Mouse (Mus musculus): Measurements from ENCODE around the gene Krtap26-1.

Gene Krtap26-1

DNA sequence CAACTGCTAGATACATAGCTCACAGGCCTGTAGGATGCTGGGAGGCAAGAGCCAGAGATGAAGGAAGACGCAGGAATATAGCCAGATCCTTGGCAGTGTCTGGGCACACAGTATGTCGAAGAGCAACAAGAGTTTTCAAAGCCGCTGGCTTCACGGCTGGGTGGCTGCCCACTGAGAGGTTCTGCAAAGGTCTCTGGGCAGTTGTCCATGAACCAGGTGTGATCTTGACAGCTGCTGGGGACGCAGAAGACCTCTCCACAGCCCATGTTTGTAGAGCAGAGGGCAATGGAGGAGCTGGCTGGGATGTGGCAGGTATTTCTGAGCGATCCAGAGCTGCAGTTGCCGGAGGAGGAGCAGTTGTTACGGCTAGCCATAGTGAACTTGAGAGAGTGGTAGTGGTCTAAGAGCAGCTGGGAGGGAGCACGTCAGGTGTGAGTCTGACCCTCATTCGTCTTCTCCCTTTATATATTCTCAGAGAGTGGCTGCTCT is at the start of gene Krtap26-1:
Gene Krtap26-1 (minus strand): TSS at position 439 of the 489 bp plus-strand sequence.
- in situ Hi-C loops (cut with MboI, MseI) = no loop called here

DNA sequence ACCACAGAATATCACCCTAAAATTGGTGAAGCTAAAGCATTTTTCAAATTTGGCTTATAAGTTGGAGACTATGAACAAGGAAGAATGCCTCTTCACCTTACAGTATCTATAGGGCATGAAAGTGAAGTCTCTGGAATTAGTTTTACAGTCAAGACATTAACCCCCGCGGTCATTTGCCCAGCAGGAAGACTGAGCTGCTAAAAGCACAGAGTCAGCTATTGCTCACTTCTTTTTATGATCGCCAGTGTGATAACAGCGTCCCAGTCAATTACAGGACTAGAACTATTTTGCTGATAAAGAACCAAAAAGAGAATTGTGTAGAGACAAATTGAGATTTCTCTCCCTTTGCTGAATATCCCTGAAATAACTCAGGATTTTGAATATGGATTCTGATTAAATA is 48.7 kb upstream of the Krtap26-1 start:
- in situ Hi-C loops (cut with MboI, MseI) = no loop called here

DNA sequence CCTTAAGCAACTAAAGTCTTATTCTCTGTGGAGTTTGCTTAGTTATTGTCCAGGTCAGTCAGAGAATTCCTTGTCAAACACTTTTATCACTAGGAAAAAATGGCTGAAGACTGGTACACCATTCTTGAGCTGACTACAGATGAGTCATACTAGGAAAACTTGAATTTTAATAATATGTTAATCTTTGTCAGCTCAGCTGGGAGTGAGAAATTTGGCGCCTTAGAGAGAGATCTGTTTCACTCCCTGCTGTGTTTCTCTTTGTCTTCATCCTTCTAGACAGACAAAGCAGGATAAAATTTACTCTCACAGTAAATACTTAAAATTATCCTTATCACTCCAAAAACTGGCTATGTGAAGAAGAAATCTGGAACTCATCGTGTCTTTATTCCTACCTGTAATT is 33.7 kb upstream of the Krtap26-1 start:
- in situ Hi-C loops (cut with MboI, MseI) = no loop called here

DNA sequence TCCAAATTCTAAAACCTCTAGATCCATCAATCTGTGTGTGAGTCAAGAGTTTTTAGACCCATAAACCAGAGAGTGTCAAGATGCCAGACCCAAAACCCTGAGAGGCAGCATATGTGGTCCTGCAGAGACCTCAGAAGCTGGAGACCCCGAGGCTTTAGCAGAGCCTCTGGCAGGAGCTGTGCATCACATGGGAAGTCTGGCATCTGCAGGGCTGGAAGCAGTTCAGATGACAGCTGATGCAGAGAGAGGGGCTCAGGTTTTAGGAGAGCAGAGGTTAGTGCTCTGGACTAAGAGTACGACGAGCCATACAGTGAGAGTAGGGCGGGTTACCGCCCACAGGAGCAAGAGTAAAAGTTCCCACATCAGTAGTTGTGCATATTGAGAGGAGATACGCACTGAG is 31.5 kb upstream of the Krtap26-1 start:
- in situ Hi-C loops (cut with MboI, MseI) = no loop called here

DNA sequence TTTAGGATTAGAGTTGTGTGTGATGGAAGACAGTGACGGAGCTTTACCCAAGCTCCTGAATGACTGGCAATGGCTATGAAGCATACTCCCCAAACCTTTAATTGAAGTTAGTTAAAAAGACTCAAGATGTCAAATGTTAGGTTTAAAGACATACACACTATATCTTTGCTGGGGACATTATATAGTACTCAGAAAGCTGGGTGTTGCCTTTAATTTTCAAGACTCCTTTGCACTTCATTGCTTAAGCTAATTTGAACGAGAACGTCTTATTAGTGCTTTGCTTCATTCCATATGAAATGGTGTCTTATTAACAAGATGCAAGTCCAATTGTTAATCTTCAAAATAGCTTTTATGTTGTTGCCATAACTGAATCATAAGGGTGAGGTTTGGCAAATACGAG is 24.0 kb upstream of the Krtap26-1 start, which contains the start of gene Krtap27-1:
Gene Krtap27-1 (minus strand): TSS at position 101 of the 400 bp plus-strand sequence.
- in situ Hi-C loops (cut with MboI, MseI) = no loop called here

DNA sequence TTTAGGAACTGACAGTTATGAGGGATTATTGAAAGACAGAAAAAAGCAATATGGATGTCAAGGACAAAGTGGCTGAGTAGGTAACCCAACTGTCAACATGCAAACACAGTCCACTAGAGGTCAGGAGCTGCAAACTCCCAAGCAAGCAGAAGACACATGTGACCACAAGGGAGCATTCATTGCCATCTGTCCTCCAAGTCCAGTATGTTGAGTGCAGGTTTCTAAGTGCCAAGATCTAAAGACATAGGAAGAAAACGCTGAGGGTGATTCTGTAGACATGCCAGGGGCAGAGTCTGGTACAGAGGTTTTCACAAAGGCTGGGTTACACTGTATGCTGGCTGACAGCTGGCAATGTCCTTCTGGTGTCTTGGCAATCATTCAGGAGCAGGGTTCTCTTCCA is 9.8 kb upstream of the Krtap26-1 start:
- in situ Hi-C loops (cut with MboI, MseI) = no loop called here

DNA sequence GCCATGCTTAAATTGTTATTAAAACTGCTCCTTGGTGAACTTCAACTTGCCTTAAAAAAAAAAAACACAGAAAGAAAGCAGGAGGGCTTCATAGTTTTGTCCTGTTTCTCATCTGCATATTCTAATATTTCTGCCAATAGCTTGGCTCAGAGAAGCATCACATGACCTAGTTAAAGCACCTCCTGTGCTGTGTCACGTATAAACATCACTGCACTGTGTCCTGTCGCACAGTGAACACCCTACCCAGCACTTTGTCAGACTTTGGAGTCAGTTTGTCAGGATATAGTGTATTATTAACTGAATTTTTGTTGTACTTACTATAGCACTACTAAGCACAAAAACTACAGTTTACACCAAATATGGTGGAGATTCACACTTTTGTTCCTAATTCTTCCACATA is 4.4 kb upstream of the Krtap26-1 start:
- in situ Hi-C loops (cut with MboI, MseI) = no loop called here

DNA sequence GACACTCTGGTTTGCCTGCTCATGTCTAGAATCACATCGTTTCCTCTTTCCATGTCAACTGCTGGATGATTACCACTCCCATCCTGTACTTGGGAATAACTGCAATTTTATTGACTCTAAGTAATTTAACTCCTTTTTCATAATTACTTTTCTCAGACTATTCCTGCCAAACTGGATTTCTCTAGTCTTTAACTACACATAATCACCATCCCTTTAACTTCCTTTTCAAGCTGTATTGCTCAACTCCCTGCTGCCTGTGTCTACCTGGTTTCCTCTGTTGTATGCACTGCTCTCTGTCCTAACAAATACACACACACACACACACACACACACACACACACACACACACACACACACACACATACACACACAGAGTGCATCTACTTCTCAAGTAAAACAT is 3.5 kb upstream of the Krtap26-1 start:
- in situ Hi-C loops (cut with MboI, MseI) = no loop called here

DNA sequence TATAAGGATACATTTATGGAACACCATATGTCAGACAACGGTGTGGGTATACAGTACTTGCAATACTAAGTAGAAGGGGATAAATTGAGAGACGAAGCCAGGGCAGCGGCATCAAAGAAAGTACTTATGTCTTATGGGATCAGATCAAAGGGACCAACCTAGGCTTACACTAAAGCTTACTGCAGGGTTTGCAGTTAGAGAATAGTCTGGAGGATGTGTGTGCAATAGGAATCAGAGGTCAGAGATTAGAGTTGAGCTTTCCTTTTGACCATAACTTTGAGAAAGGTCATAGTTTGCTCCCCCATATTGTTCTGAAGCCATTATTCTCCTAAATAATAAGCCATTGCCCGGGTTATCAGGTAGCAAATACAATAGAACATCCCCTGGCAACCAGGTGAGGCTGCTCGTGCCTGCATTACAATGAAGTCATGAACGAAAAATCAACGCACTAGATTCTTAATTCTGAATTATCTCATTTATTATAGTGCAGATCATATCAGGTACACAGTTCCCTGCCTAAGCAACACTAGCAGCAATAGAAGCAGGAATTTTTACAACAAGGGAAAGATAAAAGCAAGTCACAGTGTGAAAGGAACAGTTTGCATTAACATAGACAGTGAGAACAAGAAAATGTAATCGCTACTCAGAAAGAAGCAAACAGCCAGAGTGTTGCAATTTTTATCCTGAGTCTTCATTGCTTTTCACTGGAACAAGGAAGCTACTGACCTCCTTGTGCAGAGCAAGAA is 1.1 kb downstream of the Krtap26-1 start:
- in situ Hi-C loops (cut with MboI, MseI) = no loop called here

DNA sequence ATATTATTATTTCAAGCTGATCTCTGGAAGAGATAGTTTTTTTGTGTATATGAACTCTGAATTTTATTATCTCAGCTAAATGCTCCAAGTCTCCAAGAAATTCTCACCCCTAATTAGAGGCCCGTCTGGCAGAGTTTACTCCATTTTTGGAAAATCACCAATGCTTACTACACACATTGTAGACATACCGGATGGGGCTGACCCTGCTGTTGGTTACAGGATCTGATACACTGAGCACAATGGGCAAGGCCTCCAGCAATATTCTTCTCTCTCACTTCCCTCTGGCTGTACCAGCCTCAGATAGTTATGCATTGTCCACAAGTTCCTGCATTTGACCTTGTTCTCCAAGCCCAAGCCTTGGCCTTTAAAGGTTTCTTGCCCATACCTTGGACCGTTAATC is 7.5 kb downstream of the Krtap26-1 start:
- in situ Hi-C loops (cut with MboI, MseI) = no loop called here

DNA sequence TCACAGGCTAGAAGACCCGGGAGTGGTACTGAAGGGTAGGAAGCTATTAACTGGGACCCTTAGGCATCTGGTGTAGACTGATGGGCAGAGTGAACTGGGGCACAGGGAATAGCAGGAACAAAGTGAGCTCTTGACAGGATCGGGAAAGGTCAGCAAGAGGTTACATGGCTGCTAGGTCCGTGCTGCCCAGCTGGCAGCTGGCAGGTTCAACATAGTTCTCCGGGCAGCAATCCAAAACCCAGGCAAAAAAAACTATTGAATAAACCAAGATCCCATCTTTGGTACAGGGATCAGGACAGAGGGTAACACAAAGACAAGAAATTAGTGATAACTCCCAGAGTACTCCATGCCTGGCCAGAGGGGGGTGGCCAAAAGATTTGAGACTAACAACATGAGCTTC is 12.5 kb downstream of the Krtap26-1 start:
- in situ Hi-C loops (cut with MboI, MseI) = no loop called here

DNA sequence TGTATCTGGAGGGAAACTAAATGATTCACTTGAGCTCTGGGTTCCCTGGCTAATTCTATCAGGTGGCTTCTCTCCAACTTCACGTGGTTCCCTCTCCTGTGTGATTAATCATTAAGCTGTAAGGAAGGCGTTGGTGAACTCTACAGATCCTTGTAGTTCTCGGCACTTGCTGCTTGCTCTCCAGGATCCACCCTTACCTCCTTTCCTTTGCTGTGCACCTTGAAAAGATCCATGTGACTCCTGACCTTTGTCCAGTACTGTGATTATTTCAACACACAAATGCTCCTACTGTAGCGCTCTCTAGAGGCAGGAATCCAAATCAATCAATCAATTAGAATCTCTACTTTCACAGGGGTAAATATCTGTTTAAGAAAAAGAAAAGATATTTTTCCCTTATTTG is 16.1 kb downstream of the Krtap26-1 start:
- in situ Hi-C loops (cut with MboI, MseI) = no loop called here

DNA sequence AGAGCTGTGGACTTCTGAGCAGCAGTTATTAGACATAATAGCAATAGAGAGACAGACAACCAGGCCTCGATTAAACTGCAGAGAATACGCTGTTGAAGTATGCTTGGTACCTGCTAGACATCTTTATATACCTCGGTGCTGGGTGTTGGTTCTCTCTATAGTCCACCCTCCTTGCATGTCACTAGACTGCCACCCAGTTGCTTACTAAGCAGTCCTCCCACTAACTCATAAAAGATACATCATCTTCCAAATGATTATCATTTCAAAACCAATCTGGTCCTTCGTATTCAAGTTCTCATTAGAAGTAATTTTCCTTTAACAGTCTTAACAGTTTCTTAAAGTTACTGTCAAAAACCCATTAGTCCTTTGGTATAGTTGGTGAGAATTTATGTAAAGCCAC is 20.0 kb downstream of the Krtap26-1 start, which contains the start of gene 2310079G19Rik:
Gene 2310079G19Rik (minus strand): TSS at position 101 of the 400 bp plus-strand sequence.
- in situ Hi-C loops (cut with MboI, MseI) = no loop called here

DNA sequence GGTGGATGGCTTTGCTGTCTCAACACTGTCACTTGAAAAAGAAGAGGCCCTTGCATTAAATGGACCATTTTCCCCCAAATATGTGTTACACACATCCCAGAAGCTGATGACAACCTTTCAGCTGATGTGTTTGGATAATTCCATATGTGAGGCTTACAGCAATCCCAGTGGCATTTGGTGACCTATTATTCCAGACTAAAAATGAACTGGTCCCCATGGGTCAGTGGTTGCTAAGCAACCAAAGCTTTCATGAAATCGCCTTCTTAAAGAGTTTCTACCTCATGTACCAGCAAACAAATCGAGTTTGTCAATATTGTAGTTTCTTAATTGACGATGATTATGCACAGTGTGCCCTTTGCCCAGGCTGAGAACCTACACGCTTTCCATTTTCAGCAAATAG is 34.9 kb downstream of the Krtap26-1 start:
- in situ Hi-C loops (cut with MboI, MseI) = no loop called here

DNA sequence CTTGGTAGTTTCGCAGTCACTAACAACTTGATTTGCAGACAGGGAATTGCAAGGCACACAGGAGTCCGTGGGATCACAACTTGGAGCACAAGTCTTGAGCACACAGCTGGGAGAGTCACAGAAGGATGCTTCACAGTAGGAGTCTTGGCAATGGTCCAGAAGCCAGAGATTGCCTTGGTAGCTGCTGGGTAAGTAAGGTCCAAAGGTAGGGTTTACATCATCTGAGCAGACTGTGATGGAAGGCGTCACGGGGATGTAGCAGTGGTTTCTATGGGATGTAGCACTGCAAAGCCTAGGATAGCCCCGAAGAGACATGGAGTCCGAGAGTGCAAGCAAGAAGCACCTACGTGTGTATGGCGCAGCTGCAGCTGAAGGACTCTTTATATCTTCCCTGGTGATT is 35.7 kb downstream of the Krtap26-1 start, which contains the start of gene Krtap24-1:
Gene Krtap24-1 (minus strand): TSS at position 358 of the 400 bp plus-strand sequence.
- in situ Hi-C loops (cut with MboI, MseI) = no loop called here

DNA sequence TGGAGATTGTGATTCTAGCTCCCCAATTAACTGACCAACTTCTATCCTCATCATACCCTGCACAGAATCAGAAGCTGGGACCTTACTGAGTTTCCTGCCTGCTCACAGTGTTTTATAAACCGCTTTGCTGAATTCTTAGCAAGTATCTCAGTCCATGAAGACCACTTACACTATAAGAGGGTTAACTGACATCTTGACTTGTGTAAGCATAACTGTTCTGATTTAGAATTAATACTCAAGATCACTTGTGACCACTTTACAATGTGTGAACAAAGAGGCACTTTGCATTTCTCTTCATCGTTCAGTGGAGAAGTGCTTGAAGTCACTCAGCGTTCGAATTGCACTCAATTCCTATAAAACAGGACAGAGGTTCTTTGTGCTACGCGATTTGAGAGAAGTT is 43.0 kb downstream of the Krtap26-1 start:
- in situ Hi-C loops (cut with MboI, MseI) = no loop called here

DNA sequence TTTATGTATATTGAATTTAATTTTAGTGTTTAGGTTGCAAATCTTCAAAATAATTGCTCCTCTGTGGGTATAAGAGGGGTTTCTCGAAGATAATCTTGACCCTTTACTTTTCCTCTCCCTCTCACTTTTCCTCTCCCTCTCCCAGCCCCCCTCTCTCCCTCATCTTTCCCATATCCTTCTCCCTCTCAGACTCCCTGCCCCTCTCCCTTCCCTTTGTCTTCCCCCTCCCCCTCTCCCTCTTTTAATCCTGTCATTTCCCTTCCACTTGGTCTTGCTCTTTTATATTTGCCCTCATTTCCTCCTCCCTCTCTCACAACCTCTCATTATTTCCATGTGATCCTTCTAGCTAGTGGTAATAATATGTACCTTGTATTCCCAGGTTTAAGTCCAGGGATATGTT is 45.1 kb downstream of the Krtap26-1 start:
- in situ Hi-C loops (cut with MboI, MseI) = no loop called here

DNA sequence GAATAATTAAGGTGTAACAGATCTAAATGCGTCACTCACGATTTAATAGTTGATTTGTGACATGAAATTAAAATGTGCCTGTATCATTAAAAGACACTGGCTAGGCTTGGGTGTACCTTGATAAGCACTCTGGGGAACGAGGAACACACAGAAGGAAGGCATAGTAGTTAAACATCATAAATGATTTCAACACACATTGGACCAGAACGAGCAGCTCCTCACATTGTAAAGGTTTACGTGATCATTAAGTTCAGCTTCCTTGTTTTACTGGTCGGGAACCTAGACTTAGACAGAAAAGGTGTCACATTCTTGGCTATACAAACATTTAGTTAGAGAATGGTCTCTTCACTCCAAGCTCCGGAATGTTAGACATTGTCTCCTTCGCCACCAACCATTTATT is 47.3 kb downstream of the Krtap26-1 start:
- in situ Hi-C loops (cut with MboI, MseI) = no loop called here

DNA sequence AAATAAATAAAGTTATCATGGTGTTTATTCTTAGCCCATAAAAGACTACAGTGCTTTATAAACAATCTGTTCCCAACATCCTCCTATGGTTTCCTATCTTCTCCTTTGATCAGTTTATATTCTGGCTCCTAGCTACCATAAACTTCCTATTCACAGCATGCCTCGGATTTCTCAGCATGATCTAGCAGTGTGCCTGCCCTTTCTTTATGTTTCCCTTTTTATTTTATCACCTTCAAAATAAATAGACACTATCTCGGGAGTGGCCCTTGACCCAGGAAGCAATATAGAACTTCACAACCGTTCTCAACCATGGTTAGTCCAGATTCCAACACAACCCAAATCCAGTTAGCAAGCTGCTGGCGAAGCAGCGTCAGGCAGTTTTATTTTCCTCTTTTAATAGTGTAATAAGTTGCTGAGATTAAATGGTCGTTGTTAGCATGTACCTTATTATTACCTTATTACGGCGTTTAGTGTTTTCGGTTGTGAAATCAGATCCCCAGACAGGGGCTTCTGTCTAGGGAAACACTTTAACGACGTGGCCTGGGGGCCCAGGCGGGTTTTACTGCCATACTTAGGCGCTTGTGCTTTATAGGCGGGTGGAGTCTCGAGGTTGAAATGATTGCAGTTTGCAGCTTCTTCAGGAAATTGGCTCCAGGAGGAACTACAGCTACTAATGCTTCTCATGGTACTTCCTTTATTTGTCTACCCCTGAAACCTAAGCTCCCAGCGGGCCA is 47.9 kb downstream of the Krtap26-1 start:
- in situ Hi-C loops (cut with MboI, MseI) = no loop called here

Data from T-helper 2 cell (primary cell).